Mouse (Mus musculus): ENCODE results near the gene Fgf15. TPM values are rescaled to one million over a fixed set of nuclear protein-coding genes. Genes with fewer than 3 reads are reported as not detected.

Gene Fgf15
- total RNA-seq, 2 experiments from 2014 or later, result not detected

DNA sequence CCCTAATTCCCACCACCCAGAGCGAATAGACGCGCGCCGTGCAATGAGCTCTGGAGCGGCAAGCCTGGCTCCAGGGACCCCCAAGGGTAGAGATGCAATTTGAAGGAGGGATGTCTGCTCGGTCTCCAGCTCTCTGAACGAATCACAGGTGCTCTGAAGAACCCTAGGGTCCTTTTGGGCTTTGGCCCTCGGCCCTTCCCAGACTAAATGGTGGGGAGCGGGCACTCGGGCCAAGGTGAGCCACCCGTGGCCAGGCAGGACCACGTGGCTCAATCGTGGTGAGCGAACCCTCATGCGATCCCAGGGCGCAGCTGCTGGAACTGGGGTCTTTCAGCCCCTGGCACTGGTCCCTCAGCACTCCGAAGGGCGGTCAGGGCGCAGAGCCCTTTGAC, 46.4 kb downstream of the Fgf15 start:
- intact Hi-C loops (cut with DNase I), result loop anchor here (2.0 kb wide), 1 partner anchor 54 kb away; no protein-coding TSS in a partner anchor
- DNase-seq, result no peak

- intact Hi-C loops (cut with DNase I), result loop anchor here (2.0 kb wide), 1 partner anchor 54 kb away; no protein-coding TSS in a partner anchor
Measured at GRCm38 (mm10) chr7:144943254-144943653, 46.9 kb downstream of the Fgf15 start.

More at GRCm38 (mm10) chr7:144943254-144943653, 46.9 kb downstream of the Fgf15 start:
- DNase-seq, result peak; percentile 78 to 82

Other genes starting within 250 kb of the Fgf15 start
- 10 to 100 TPM; 10.5 to 11.3 TPM for gene Ano1, start 144.6 kb upstream of the Fgf15 start, total RNA-seq (2021)
- not detected for gene Fgf3, start 58.4 kb upstream of the Fgf15 start, total RNA-seq (2021)
- not detected for gene Fgf4, start 49.2 kb upstream of the Fgf15 start, total RNA-seq (2021)
- 10 to 100 TPM; 13.8 to 15.4 TPM for gene LTO1, start 18.6 kb downstream of the Fgf15 start, total RNA-seq (2021)
- 10 to 100 TPM; 30.6 to 35.2 TPM for gene Ccnd1, start 43.4 kb downstream of the Fgf15 start, total RNA-seq (2021)